Mouse (Mus musculus): ENCODE measurements around the gene Tmem11. TPM values are rescaled to one million over a fixed set of nuclear protein-coding genes. Genes with fewer than 3 reads are reported as not detected.

Gene Tmem11
- polyA plus RNA-seq (2015; fragmentation: Nextera tagmentation; extraction: Ambion mirVana) = 68.2 and 68.4 TPM in 2 replicates

- peak; percentile 98 for ATAC-seq (replicated peaks; ENCODE audit: extremely low read depth, insufficient read depth, low FRiP score)
- WGBS = under 1% methylated on average over 62 of the region's 62 CpGs
These were observed at the start of gene Tmem11 for GRCm38 (mm10) chr11:60878675-60879294. TSS of gene Tmem11 (minus strand) at chr11:60879272.

GRCm38 (mm10) chr11:60927264-60927663 is 48.2 kb upstream of the Tmem11 start:
- peak overlapping the region; percentile 23 for H3K4me3 ChIP-seq (ENCODE audit: low read length)
- H3K9ac ChIP-seq (ENCODE audit: low read length) = no peak overlapping the region

More at GRCm38 (mm10) chr11:60878675-60879294, at the start of gene Tmem11:
- Histone ChIP-seq H3K4me2 (ENCODE audit: low read depth, low read length) (peak within 1 kb of the TSS; percentile 83), H3K4me3 (ENCODE audit: low read length) (peak within 1 kb of the TSS; percentile 97), H3K36me3 (ENCODE audit: control insufficient read depth, insufficient read depth) (no peaks in the 10 kb centered on the region), H3K27me3 (ENCODE audit: control insufficient read depth, insufficient read depth, low read length) (no peaks in the 10 kb centered on the region), H3K4me1 (ENCODE audit: control insufficient read depth, insufficient read depth, low read length) (peaks cover 45% of the 10 kb centered on the region), H3K27ac (ENCODE audit: low read length) (peak within 1 kb of the TSS; percentile 99), H3K9ac (ENCODE audit: low read length) (peak within 1 kb of the TSS; percentile 97), H3K9me3 (replicated peaks; ENCODE audit: control insufficient read depth, low read length) (no peaks in the 10 kb centered on the region)

GRCm38 (mm10) chr11:60924981-60925380 is 45.9 kb upstream of the Tmem11 start:
- Histone ChIP-seq H3K4me2 (ENCODE audit: low read depth, low read length) (no peak overlapping the region), H3K4me1 (ENCODE audit: control insufficient read depth, insufficient read depth, low read length) (peaks cover 7% of the 10 kb centered on the region), H3K9me3 (replicated peaks; ENCODE audit: control insufficient read depth, low read length) (no peaks in the 10 kb centered on the region), H3K36me3 (ENCODE audit: control insufficient read depth, insufficient read depth) (no peaks in the 10 kb centered on the region), H3K27me3 (ENCODE audit: control insufficient read depth, insufficient read depth, low read length) (no peaks in the 10 kb centered on the region), H3K4me3 (ENCODE audit: low read length) (no peak overlapping the region), H3K9ac (ENCODE audit: low read length) (no peak overlapping the region), H3K27ac (ENCODE audit: low read length) (no peak overlapping the region)
- ATAC-seq (replicated peaks; ENCODE audit: extremely low read depth, insufficient read depth, low FRiP score) = no peak
- 80% methylated on average over 1 of the region's 1 CpGs for WGBS

More at GRCm38 (mm10) chr11:60927264-60927663, 48.2 kb upstream of the Tmem11 start:
- peak; percentile 55 for ATAC-seq (replicated peaks; ENCODE audit: extremely low read depth, insufficient read depth, low FRiP score)
- Histone ChIP-seq H3K36me3 (ENCODE audit: control insufficient read depth, insufficient read depth) (no peaks in the 10 kb centered on the region), H3K9me3 (replicated peaks; ENCODE audit: control insufficient read depth, low read length) (no peaks in the 10 kb centered on the region), H3K4me2 (ENCODE audit: low read depth, low read length) (peak overlapping the region; percentile 52), H3K27ac (ENCODE audit: low read length) (no peak overlapping the region), H3K27me3 (ENCODE audit: control insufficient read depth, insufficient read depth, low read length) (no peaks in the 10 kb centered on the region), H3K4me1 (ENCODE audit: control insufficient read depth, insufficient read depth, low read length) (peaks cover 18% of the 10 kb centered on the region)
- WGBS = under 1% methylated on average over 9 of the region's 9 CpGs

- WGBS = 39% methylated on average over 6 of the region's 6 CpGs
- Histone ChIP-seq H3K36me3 (ENCODE audit: control insufficient read depth, insufficient read depth) (no peaks in the 10 kb centered on the region), H3K4me2 (ENCODE audit: low read depth, low read length) (no peak overlapping the region), H3K4me1 (ENCODE audit: control insufficient read depth, insufficient read depth, low read length) (peaks cover 7% of the 10 kb centered on the region), H3K9me3 (replicated peaks; ENCODE audit: control insufficient read depth, low read length) (no peaks in the 10 kb centered on the region), H3K27ac (ENCODE audit: low read length) (no peak overlapping the region), H3K9ac (ENCODE audit: low read length) (no peak overlapping the region), H3K4me3 (ENCODE audit: low read length) (no peak overlapping the region), H3K27me3 (ENCODE audit: control insufficient read depth, insufficient read depth, low read length) (no peaks in the 10 kb centered on the region)
- no peak for ATAC-seq (replicated peaks; ENCODE audit: extremely low read depth, insufficient read depth, low FRiP score)
These were observed 45.4 kb upstream of the Tmem11 start for GRCm38 (mm10) chr11:60924498-60924897.

GRCm38 (mm10) chr11:60922964-60923363 is 43.9 kb upstream of the Tmem11 start:
- WGBS = 75% methylated on average over 5 of the region's 5 CpGs
- no peak overlapping the region for H3K4me2 ChIP-seq (ENCODE audit: low read depth, low read length)
- no peaks in the 10 kb centered on the region for H3K27me3 ChIP-seq (ENCODE audit: control insufficient read depth, insufficient read depth, low read length)
- H3K4me1 ChIP-seq (ENCODE audit: control insufficient read depth, insufficient read depth, low read length) = peaks cover 7% of the 10 kb centered on the region
- H3K9me3 ChIP-seq (replicated peaks; ENCODE audit: control insufficient read depth, low read length) = no peaks in the 10 kb centered on the region
- no peaks in the 10 kb centered on the region for H3K36me3 ChIP-seq (ENCODE audit: control insufficient read depth, insufficient read depth)
- H3K27ac ChIP-seq (ENCODE audit: low read length) = no peak overlapping the region
- no peak for ATAC-seq (replicated peaks; ENCODE audit: extremely low read depth, insufficient read depth, low FRiP score)
- H3K9ac ChIP-seq (ENCODE audit: low read length) = no peak overlapping the region
- no peak overlapping the region for H3K4me3 ChIP-seq (ENCODE audit: low read length)

GRCm38 (mm10) chr11:60922195-60922594 is 43.1 kb upstream of the Tmem11 start:
- WGBS = 84% methylated on average over 1 of the region's 1 CpGs
- no peaks in the 10 kb centered on the region for H3K36me3 ChIP-seq (ENCODE audit: control insufficient read depth, insufficient read depth)
- no peaks in the 10 kb centered on the region for H3K9me3 ChIP-seq (replicated peaks; ENCODE audit: control insufficient read depth, low read length)
- H3K4me2 ChIP-seq (ENCODE audit: low read depth, low read length) = no peak overlapping the region
- no peak overlapping the region for H3K27ac ChIP-seq (ENCODE audit: low read length)
- H3K27me3 ChIP-seq (ENCODE audit: control insufficient read depth, insufficient read depth, low read length) = no peaks in the 10 kb centered on the region
- ATAC-seq (replicated peaks; ENCODE audit: extremely low read depth, insufficient read depth, low FRiP score) = no peak
- no peak overlapping the region for H3K9ac ChIP-seq (ENCODE audit: low read length)
- no peak overlapping the region for H3K4me3 ChIP-seq (ENCODE audit: low read length)
- 0 out of 2 replicates have a peak, but pooled peaks cover 2% of the 10 kb centered on the region for H3K4me1 ChIP-seq (ENCODE audit: control insufficient read depth, insufficient read depth, low read length)

GRCm38 (mm10) chr11:60920021-60920420 is 40.9 kb upstream of the Tmem11 start:
- Histone ChIP-seq H3K27ac (ENCODE audit: low read length) (no peak overlapping the region), H3K36me3 (ENCODE audit: control insufficient read depth, insufficient read depth) (no peaks in the 10 kb centered on the region), H3K9me3 (replicated peaks; ENCODE audit: control insufficient read depth, low read length) (no peaks in the 10 kb centered on the region), H3K9ac (ENCODE audit: low read length) (no peak overlapping the region), H3K4me1 (ENCODE audit: control insufficient read depth, insufficient read depth, low read length) (peaks cover 3% of the 10 kb centered on the region; the same call in 1 of the 2 replicates), H3K27me3 (ENCODE audit: control insufficient read depth, insufficient read depth, low read length) (no peaks in the 10 kb centered on the region), H3K4me2 (ENCODE audit: low read depth, low read length) (no peak overlapping the region), H3K4me3 (ENCODE audit: low read length) (no peak overlapping the region)
- 64% methylated on average over 2 of the region's 2 CpGs for WGBS
- no peak for ATAC-seq (replicated peaks; ENCODE audit: extremely low read depth, insufficient read depth, low FRiP score)

GRCm38 (mm10) chr11:60915201-60915600 is 36.1 kb upstream of the Tmem11 start:
- Histone ChIP-seq H3K27ac (ENCODE audit: low read length) (no peak overlapping the region), H3K36me3 (ENCODE audit: control insufficient read depth, insufficient read depth) (no peaks in the 10 kb centered on the region), H3K4me1 (ENCODE audit: control insufficient read depth, insufficient read depth, low read length) (peaks cover 23% of the 10 kb centered on the region), H3K27me3 (ENCODE audit: control insufficient read depth, insufficient read depth, low read length) (no peaks in the 10 kb centered on the region), H3K9me3 (replicated peaks; ENCODE audit: control insufficient read depth, low read length) (no peaks in the 10 kb centered on the region), H3K9ac (ENCODE audit: low read length) (no peak overlapping the region), H3K4me3 (ENCODE audit: low read length) (no peak overlapping the region), H3K4me2 (ENCODE audit: low read depth, low read length) (no peak overlapping the region)
- 48% methylated on average over 4 of the region's 4 CpGs for WGBS
- ATAC-seq (replicated peaks; ENCODE audit: extremely low read depth, insufficient read depth, low FRiP score) = no peak

GRCm38 (mm10) chr11:60914491-60914890 is 35.4 kb upstream of the Tmem11 start, which contains the start of gene Natd1:
TSS of gene Natd1 (minus strand) at chr11:60914750.
- 21% methylated on average over 7 of the region's 7 CpGs for WGBS
- H3K9me3 ChIP-seq (replicated peaks; ENCODE audit: control insufficient read depth, low read length) = no peaks in the 10 kb centered on the region
- H3K36me3 ChIP-seq (ENCODE audit: control insufficient read depth, insufficient read depth) = no peaks in the 10 kb centered on the region
- peaks cover 23% of the 10 kb centered on the region for H3K4me1 ChIP-seq (ENCODE audit: control insufficient read depth, insufficient read depth, low read length)
- H3K27me3 ChIP-seq (ENCODE audit: control insufficient read depth, insufficient read depth, low read length) = no peaks in the 10 kb centered on the region
- H3K27ac ChIP-seq (ENCODE audit: low read length) = peak within 1 kb of the TSS; percentile 77
- H3K9ac ChIP-seq (ENCODE audit: low read length) = peak within 1 kb of the TSS; percentile 88
- ATAC-seq (replicated peaks; ENCODE audit: extremely low read depth, insufficient read depth, low FRiP score) = no peak
- H3K4me2 ChIP-seq (ENCODE audit: low read depth, low read length) = peak within 1 kb of the TSS; percentile 92
- H3K4me3 ChIP-seq (ENCODE audit: low read length) = peak within 1 kb of the TSS; percentile 83
